Mouse (Mus musculus): Measurements from ENCODE around the gene Gnat1.

Gnat1 gene

DNA sequence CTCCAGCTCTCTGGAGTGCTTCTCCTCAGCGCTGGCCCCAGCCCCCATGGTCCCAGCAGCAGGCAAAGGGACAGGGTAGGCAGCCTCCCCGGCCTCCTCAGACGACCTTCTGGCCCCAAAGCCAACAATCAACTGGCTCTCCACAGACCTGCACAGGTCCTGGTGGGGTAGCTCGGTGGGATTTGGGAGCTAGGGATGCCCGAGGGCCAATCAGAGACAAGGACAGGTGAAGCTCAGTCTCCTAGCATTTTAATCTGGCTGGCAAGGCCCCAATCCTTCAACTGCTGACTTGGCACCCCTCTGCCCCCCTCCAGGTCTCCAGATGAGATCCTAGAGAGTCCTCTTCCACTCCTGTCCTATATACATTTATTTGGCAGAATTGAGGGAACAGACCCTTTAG is at the start of gene Gnat1:
Gnat1 (minus strand) TSS at position 212 of the 400 bp plus-strand sequence.
- DNase-seq: no peak

DNA sequence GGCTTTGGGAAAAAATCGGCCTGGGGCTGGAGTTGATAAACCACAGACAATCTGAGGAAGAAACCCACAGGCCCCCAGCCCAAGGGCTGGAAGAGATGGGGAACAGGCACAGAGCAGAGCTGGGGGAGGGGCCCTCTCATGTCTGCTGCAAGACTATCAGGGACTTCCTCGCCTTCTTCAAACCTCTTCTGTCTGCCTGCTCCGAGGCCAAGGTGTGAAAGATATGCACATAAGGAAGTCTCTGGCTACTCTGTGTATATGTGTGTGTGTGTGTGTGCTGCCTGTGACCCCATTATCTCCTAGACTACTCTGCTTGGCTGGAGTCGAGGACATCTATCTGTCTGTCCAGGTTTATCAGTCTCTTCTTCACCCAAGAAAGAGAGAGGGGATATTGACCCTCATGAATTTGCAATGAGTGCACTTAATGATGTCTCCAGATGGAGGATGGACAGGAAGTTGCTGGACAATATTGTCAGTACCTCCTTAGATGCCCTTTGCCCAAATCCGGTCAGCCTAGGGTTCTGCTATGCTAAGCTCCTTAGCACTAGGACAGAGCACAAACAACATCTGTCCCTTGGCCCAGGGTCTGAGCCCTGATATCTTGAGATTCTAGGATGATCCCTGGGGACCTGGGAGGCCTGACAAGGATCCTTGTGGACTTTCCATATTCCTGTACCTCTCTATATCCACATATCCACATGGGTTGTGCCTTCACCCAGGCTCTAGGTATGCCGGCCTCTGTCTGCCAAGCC is 49.6 kb upstream of the Gnat1 start:
- no peak for DNase-seq

DNA sequence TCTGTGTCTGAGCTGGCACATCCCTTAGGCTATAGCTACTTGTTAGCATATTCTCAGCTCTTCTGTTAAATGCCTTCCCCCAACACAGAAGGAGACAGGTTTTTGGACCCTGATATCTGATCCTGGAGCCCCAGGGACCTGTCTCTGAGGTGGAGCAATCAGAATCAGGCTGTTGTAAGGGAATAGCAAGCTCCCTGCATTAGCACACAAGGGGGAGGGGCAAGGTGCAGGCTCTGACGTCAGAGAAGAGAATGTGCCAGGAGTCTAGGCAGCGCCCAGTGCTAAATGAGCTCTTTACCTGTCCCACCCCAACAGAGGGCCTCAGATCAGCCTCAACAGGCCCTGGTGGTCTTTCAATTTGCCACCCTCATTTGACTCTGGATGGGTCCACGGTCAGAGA is 47.5 kb upstream of the Gnat1 start:
- no peak for DNase-seq

DNA sequence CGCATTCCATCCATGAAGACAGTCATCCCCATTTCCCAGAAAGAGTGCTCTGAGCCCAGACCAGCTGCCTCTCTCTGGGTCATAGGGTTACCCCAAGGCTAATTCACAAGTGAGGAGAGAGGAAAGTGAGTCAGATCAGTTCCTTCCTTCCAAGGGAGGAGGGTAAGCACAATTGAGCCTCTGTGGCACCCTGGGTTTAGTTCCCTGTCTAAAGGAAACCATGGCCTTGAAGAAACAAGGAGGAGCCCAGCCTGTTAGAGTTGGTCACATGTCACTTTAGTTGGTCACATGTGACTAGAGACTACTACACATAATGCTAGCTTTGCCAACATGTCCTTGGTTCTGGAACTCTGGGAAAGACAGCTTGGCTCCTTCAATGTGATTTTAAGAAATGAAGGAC is 45.3 kb upstream of the Gnat1 start:
- DNase-seq: no peak

DNA sequence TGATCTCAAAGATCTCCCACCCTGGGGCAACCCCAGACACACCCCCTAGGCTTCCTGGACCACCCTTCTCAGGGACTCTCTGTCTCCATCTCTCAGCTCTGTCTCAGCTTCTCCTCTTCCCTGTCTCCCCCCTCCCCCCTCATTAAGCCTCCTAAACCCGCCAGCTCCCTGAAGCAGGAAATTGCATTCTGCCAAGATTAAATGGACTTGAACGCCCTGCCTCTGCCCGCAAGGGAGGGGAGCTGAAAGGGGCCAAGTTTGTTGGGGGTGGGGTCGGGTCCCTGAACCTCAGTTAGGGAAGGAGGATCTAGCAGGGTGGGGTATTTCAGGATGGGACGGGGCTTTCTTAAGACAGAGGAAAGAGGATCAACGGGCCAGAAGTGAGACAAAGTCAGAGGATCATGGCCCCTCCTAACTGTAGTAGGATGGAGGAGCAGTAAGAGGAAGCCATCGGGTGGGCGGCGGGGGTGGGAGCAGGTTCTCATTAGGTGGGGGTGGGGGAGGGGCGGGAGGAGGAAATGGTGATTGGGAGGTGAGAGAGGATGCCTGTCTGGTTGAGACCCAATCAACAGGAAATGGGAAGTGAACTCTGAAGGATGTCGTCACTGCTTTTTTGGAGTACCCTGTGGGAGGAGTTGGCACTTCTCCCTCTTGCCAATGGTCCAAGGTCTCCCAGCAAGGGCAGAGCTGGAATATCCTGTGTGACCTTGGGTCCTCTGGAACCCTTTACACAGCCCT is 44.5 kb upstream of the Gnat1 start:
- no peak for DNase-seq

DNA sequence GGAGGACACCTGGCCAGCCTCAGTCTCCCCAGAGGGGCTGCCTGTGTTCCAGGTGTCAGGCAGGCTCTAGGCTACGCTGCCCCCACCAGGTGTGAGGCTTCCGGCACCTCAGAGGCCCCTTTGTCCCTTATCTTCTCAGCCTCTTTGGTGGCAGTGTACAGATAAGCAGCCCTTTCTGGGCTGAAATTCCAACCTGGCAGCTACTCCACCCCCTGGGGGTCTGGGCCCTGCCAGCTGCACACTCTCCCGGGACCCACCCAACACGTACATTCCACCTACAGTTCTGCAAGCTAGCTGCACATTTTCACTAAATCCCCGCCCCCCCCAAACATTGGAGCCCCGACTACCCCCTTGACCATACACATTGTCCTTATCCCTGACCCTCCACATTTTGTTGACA is 43.8 kb upstream of the Gnat1 start:
- no peak for DNase-seq

DNA sequence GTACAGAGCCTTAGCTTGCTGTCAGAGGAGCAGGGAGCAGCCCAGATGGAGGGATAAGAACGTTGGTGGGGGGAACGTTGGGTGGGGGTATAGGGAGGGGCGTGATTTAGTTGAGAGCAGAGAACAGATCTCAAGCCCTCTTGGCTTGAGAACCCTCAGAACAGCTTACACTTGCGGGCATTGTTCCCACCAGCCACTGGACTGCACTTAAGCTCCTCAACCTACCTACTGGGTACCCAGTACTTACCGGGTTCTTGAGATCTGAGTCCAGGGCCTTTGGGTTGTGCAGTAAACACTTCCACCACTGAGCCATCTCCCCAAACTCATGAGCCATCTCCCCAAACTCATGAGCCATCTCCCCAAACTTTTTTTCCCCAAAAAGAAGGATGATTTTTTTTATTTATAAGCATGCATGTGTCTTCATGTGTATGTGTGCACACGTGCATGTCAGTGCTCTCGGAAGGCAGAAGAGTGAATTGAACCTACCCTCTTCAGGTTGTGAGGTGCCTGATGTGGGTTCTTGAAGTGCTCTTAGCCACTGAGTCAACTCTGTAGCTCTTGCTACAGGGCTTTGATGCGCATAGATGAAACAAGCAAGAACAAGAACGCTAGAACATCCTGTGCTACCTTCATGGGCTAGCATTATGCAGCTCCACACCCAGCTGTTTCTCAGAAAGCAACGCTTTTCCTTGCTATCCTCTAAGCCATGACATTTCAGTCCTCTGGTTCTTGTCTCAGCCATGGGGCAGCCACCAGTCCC is 39.4 kb upstream of the Gnat1 start:
- no peak for DNase-seq

DNA sequence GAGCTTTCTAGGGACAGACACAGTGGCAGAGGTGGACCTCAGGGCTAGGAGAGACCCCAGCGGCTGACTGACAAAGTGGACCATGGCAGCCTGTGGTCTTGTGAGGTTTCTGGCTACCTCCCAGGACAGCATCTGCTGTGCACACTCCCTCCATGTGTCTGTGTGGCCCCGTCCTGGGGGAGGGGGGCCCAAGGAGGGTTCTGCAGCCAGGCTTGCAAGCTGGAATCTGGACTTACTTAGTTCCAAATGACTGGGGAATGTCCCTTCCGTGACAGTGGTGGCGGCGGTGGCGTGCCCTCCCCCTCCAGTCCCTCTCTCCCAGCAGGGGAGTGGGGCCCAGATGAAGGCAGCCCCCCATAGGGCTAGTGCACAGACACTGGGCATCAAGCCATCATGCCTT is 37.4 kb upstream of the Gnat1 start:
- no peak for DNase-seq

DNA sequence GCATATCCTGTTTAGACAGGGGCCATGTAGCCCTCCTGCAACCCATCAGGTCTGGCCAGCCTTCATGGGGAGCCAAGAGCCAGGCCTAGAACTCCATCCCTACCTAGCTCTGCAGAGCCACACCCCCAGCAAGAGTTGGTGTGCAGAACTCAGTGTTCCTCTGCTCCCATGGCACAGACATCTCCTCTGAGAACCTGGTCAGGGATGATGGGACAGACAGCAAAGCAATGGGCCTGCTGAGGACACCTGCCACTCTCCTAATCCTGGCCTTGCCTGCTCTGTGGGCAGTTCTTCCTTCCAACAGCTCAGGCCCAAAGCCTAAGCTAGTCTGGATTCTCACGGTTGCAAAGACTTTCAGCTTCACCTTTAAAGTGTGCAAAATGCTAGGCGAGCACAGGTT is 36.1 kb upstream of the Gnat1 start:
- no peak for DNase-seq

DNA sequence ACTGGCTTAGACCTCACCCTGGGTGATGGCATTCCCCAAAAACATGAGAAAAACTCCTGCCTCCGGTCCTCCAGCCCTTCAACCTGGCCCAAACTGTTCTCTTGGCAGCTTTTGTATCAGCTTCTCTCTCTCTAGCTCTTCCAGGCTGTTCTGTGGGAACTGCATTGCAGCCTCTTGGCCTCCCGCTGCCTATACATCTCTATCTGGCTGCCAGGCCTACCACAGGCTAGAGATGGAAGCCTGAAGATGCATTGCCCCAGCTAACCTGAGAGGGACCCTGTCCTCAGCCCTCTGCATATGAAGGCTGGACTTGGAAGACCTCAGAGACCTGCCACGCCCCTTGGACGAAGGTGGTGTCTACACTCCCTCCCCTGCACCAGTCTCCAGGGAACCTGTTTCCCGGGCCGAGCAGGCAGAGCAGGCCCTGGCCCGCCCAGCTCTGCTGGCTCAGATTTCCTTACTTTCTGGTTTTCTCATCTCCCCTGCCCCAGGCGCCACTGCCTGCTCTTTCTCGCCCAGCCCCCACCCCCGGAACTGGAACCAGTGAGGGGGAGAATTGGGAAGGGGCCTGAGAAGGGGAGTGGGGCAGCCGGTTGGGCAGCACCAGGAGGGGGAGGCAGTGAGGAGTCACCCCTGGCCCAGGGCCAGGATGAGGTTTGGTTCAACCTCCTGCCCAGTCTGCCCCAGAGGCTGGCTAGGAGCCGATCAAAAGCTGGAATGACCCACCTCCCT is 34.9 kb upstream of the Gnat1 start:
- DNase-seq: peak; percentile 64

DNA sequence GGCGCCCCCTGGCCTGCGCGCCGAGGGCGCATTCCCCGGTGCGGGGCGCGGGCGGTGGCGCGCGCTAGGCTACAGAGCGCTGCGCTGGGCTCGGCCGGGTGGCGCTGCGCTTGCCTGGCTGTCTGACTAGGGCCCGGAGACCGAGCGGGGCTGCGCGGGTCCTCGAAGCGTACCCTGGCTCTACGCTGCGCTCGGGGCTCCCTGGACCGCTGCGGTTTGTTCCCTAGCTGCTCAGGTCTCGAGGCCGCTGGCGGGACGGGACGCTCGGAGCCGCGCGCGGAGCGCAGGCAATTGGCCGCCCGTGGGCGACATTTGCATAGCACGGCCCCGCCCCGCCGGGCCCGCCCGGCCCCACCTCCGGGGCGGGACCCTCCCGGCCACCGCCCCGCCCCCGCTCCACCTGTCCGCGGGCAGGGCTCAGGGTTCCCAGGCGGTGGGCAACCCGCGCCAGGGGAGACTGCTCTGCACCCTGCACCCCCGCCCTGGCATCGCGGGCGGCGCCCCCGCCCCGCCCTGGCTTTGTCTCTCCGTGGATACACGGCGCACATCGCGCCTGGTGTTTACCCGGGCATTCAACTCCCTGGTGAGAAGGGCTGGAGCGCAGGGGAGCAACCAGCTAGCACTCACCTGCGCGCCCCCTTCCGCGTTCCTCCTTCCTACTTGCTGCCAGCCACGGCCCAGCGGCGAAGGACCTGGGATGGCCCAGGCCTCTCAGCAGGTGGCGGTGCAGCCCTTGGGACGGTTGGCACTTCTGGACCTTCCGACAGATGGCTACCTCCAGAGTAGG is 30.4 kb upstream of the Gnat1 start, which contains the start of gene Sema3f:
Sema3f (minus strand) TSS at position 779 of the 787 bp plus-strand sequence.
- peak; percentile 80 for DNase-seq

DNA sequence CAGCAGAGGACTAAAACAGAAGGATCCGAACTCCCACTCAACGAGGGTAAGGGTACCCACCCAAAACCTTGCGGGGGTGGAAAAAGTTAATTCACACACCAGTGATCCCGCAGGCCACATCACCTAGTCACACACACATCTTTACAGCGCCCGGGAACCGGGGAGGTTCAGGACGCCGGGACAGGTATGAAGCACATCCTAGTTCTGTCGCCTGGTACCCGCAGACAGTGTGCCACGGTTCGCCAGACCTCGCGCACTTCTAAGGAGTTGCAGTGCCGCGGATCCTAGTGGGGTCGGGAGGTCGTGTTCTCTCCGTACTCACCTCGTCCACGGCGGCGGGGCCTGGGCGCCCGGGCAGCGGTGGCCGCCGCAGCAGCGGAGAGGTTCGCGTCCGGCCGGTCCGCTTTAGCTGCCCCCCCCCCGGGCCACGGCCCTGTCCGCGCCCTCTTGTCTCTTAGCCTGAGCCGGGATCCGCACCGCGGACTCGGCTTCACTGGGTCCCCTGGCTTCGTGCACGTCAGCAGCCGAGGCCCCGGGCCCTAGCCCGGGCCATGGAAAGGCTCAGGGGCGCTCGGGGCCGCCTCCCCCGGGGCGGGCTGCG is 29.7 kb upstream of the Gnat1 start:
- no peak for DNase-seq

DNA sequence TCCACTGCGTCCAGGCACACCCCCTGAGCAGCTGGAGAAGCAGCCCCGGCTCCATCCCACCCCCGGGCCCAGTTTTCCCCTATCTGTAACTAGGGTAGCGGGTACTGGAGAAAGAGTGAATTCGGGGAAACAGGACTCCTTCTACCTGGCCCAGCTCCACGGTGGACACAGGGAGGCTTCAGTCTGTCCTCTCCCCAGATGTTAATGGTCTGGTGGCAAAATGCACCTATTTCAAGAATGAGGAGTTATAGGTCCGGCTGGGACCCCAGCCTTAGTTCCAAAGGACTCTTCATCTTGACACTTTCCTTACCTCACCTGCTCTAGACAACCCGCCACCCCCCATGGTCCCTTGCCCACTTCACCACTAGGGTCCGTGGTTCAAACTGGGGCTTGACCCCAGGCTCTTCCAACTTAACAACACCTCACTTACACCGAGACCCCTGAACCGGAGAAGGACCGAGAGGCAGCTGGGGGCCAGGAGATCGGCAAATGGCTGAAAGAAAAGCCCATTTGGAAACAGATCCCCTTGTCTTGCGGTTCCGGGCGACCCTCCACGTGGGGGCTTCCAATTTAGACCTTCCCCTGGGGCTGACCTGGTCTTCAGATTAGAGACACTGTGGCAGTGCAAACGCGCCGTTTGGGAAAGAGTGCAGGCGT is 29.1 kb upstream of the Gnat1 start:
- no peak for DNase-seq

DNA sequence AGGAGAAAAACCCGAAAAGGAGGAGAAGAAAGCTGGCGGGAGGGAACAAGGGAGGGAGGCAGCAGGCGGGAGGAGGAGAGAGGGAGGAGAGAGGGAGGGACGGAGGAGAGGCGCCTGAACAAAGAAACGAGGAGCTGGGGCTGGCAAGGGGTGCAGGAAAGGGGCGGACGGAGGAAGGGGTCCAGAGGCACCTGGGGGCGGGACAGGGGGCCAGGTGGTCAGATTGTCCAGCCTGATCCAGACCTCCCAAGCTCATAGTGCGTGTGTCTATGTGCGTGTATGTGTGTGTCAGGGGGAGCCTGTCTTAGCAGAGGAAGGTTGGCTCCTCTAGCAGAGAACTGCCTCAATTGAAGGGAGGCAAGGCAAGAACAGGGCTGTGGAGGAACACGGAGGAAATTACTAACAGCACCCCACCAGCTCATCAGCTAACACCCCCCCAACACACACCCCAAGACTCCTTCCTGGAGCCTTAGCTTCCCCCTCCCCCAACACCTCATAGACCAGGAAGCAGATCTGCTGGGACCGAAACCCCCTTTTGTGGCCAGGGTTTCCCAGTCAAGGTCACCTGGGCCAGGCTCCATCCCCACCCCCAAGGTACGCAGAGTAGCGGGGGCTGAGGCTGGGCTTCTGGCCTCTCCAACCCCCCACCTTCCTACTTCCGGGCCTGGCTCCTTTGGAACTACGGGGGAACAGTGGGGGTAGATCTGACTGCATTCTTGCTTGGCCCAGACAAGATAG is 28.4 kb upstream of the Gnat1 start:
- no peak for DNase-seq

DNA sequence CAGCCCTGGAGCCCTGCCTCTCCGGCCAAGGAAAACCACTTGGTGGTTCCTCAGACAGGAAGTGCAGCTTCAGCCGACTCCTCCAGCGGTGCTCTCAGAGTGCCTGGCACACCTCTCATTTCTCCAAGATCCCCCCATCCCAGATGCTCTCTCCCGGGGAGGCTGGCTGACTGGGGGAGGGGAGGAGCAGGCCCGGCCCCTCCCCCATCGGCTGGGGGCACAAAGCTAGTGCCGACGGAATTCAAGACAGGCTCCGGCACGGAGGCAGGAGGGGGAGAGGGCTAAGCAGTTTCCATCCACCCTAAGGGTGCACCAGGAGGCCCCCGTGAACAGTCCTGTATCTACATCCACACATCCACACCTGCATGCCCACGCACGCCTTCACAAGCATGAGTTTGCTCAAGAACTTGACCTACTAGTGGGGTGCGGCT is 27.3 kb upstream of the Gnat1 start:
- DNase-seq: no peak

DNA sequence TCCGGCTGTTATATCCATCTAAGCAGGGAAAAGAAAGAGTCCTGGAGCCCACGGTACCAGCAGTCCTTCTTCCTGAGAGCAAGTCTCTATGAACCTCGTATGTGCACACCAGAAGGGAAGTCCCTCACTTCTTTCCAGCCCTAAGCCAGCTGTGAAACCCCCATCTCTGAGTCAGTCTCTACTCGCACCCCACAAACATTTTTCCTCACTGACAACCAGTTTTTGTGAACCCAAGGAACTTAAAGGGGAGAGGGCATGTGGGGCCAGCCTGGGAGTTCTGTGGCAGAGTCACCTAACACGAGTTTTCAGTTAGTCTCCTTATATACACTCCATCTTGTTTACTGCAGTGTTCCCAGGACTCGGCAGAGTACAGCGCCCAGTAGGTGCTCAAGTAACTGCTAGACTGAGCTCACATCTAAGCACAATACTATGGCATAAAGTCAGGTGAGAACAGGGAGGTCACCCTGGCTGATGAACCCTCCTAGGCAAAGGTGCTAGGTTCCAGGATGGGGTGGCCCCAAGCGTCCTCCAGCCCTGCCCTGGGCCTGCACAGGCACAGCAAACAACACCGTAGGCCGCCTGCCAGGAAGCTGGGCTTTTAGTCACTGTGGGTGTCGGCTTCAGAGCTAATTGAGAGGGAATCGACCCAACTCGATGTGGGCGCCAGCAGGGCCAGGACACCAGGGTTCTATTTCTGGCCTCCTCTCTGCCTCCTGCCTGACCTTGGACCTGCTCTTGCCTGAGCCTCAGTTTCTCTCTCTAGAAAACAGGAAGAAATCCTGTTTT is 24.0 kb upstream of the Gnat1 start:
- no peak for DNase-seq

DNA sequence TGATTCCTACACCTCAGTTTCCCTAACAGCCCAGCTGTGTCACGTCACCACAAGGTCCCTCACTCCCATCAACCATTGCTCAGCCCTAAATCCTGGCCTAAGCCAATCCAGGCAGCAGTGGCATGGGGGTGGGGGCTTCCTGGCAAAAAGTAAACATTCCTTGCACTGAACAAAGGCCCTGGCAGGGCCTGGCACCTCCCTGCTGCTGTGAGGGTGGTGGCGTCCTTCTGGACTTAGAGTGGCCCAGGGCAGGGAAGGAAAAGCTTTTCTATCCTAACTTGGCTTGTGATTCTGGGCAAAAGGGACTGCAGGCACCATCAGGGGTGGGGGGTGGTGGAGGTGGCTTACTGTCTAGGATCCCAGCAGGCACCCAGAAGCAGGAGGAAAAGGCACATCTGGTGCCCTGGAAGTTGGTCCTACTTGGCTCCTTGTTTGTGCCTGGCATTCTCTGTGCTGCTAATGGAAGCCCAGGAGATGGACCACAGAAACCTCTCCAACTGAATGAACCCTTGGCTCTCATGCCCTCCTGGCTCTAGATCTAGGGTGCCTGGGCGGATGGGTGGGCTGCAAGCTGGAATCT is 23.2 kb upstream of the Gnat1 start:
- no peak for DNase-seq

DNA sequence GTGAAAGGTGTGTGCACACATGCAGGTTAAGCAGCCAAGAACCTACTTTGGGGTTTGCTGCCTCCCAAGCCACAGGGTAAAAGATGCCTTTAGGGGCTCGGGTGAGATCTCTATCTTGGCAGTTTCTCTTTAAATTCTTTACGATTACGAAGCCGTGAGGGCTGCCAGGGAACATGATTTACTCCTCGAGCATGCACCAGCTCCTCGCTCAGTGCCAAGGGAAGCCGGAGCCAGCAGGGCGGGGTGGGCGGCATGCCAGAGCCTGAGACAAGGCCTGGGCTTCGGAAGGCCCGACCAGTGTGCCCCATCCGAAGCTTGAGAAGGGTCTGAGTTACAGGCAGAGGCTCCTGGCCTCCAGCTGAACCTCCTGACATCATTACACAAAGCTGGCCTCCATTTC is 22.1 kb upstream of the Gnat1 start:
- DNase-seq: peak; percentile 84

DNA sequence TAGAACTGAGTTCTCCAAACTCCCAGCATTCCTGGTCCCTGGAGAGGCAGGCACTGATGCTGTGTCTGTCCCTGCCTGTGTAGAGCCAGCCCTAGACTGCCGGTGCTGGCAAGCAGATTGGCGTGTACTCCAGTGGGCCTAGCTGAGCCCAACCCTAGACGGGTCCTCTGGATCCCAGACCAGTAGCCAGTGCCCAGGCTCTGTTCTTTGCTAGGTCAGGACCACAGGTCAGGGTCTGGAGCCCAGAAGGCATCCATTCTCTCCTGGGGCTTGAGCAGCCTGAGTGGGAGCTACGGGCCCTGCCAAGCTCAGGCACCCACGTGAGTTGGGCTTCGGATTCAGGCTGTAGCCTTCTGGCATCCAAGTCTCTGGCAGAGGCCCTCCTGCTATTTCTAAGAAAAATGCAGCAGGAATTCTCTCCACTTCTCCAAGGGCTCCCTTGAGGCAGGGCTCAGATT is 20.6 kb upstream of the Gnat1 start:
- DNase-seq: no peak

Measured in cerebellum, adult 11 months (tissue).